Mouse (Mus musculus) adrenal gland (tissue): Measurements from ENCODE around the gene Olfr603.
"Not testable (repeated sequence)": the region's sequence is repeated elsewhere in the genome, so short reads cannot be mapped to it uniquely, and the experiment has no call there.

Source experiments
- intact Hi-C: fragments of 180-260 bp; cut with DNase I; formaldehyde crosslinking; loops from one replicate; pipeline ENCODE4 v1.15.1; 2025
- long read RNA-seq, 2 experiments: library from polyadenylated mRNA; unstranded; transcript quantifications; one replicate each; pipeline ENCODE4 v2.0.0; 2020; ENCODE audit warnings: borderline replicate concordance in 1 of 2; ENCODE audit not compliant: insufficient replicate concordance in 1 of 2
- microRNA-seq, 2 experiments: library from miRNA; unstranded; fragments of <30 nt; microRNA quantifications; one replicate each; pipeline ENCODE4; 2019

Gene Olfr603
- long read RNA-seq, experiment 1 = 0 reads
- long read RNA-seq, experiment 2 = 0 reads

- intact Hi-C loops = loop anchor here (5.0 kb wide), 1 partner anchor 79 kb away; the partner anchor contains the start of gene Olfr596
Measured at GRCm38 (mm10) chr7:103386077-103386476, at the start of gene Olfr603. TSS of gene Olfr603 (minus strand) at chr7:103386177.

- intact Hi-C loops = not testable (repeated sequence)
Measured at GRCm38 (mm10) chr7:103414772-103415171, 28.8 kb upstream of the Olfr603 start, which contains the start of gene Usp17lc. TSS of gene Usp17lc (plus strand) at chr7:103415072.

- intact Hi-C loops = not testable (repeated sequence)
Measured at GRCm38 (mm10) chr7:103406521-103407055, 20.6 kb upstream of the Olfr603 start.

GRCm38 (mm10) chr7:103398981-103399380, 13.0 kb upstream of the Olfr603 start:
- intact Hi-C loops = no loop called here

- intact Hi-C loops = no loop called here
Measured at GRCm38 (mm10) chr7:103397758-103398157, 11.8 kb upstream of the Olfr603 start.

GRCm38 (mm10) chr7:103362555-103362954, 23.4 kb downstream of the Olfr603 start, which contains the start of gene Olfr601:
TSS of gene Olfr601 (minus strand) at chr7:103362655.
- intact Hi-C loops = no loop called here

GRCm38 (mm10) chr7:103349569-103349968, 36.4 kb downstream of the Olfr603 start, which contains the start of gene Olfr600:
TSS of gene Olfr600 (minus strand) at chr7:103349669.
- intact Hi-C loops = no loop called here

GRCm38 (mm10) chr7:103335617-103336016, 50.4 kb downstream of the Olfr603 start, which contains the start of gene Olfr599:
TSS of gene Olfr599 (plus strand) at chr7:103335917.
- intact Hi-C loops = no loop called here

Small RNAs within 50 kb of the gene (microRNA-seq; reads per million reads assigned to microRNA genes)
- 0 reads per million in 2 experiments for gene Gm25774
